20 mouse cellular contexts compared by ENCODE assay signal in the genomic region with DNA sequence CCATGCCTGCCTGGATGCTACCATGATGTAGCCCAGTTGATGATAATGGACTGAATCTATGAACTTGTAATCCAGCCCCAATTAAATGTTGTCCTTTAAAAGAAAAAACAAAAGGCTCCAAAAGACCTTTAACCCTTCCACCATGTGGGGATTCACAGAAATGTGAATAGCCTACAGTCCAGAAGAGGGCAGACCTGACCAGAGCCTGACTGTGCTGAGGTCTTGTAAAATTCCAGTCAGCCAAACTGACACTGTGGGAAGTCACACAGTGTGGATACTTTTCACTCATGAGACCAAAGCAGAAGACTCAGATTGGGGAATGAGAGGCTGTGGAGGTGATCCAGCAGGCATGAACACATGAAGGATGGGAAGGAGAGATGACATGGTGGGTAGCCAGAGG. TPM values are rescaled to one million over a fixed set of nuclear protein-coding genes. Genes with fewer than 3 reads are reported as not detected.
DNase-seq lines count a peak whose midpoint lies in the region; ATAC-seq and TF ChIP-seq lines count a peak whose summit lies in the region.
"Had no signal": no experiment of that assay in that cellular context is flagged by ENCODE, and none has a peak within 500 bp of the region (broad histone marks: within the 10 kb centered on the region; RNA-seq: fewer than 3 reads in every experiment).

No protein-coding gene starts in this region.

- no peak for ATAC-seq in liver, postnatal 0 days
- ATAC-seq: forebrain, embryonic 13.5 days; hindbrain, embryonic 16.5 days had no signal

- TF ChIP-seq EP300 in CH12.LX (IDR thresholded peaks at IDR 0.05; ENCODE audit: low read length), result no peak
- TF ChIP-seq EP300 in liver, postnatal 0 days (IDR thresholded peaks at IDR 0.05; ENCODE audit: low read depth), result no peak

- H3K79me2 ChIP-seq in liver, adult 2 months (ENCODE audit: control insufficient read depth, insufficient read depth, low read length), result no peaks in the 10 kb centered on the region
- H3K79me2 ChIP-seq in CH12.LX (replicated peaks; ENCODE audit: control insufficient read depth, extremely low read depth, insufficient read depth, poor library complexity, severe bottlenecking), result no peaks in the 10 kb centered on the region

- peak; percentile 59 for TF ChIP-seq CTCF in gastrocnemius, adult 2 months (IDR thresholded peaks at IDR 0.05)
- TF ChIP-seq CTCF in liver, adult 2 months (IDR thresholded peaks at IDR 0.05; ENCODE audit: low read depth, low read length), result 0 out of 2 replicates have a peak, but pooled peaks have one; percentile 11
- TF ChIP-seq CTCF in CH12.LX (conservative IDR thresholded peaks at IDR 0.05 in 1 of 2, IDR thresholded peaks at IDR 0.05 in 1 of 2; ENCODE audit: low read depth in 2 of 2, low read length in 2 of 2), result peak in 1 of 2 experiments; percentile 35; a peak in 2 of 4 replicates
- TF ChIP-seq CTCF in liver, postnatal 0 days (IDR thresholded peaks at IDR 0.05; ENCODE audit: low read depth), result peak; percentile 53

- intact Hi-C loops in gastrocnemius, adult 2 months (cut with DNase I), result no loop called here

- no peaks in the 10 kb centered on the region for H3K4me1 ChIP-seq in liver, adult 2 months (ENCODE audit: control insufficient read depth, insufficient read depth, low read length)
- peaks cover 0 to 21% of the 10 kb centered on the region in 2 experiments; a peak in 2 of 4 replicates for H3K4me1 ChIP-seq in CH12.LX (ENCODE audit: control insufficient read depth in 1 of 2, insufficient read depth in 2 of 2)
- H3K4me1 ChIP-seq in liver, postnatal 0 days (ENCODE audit: insufficient read depth), result peaks cover 4% of the 10 kb centered on the region; the same call in 1 of the 2 replicates
- H3K4me1 ChIP-seq: forebrain, embryonic 13.5 days; midbrain, embryonic 12.5 days had no signal

- no peak overlapping the region for H3K9ac ChIP-seq in liver, adult 2 months (ENCODE audit: low read depth, low read length)
- H3K9ac ChIP-seq in CH12.LX (ENCODE audit: insufficient read depth, low read depth), result no peak overlapping the region
- no peak overlapping the region for H3K9ac ChIP-seq in liver, postnatal 0 days (replicated peaks)
- H3K9ac ChIP-seq: forebrain, embryonic 13.5 days; midbrain, embryonic 12.5 days had no signal

- no peaks in the 10 kb centered on the region for H3K27me3 ChIP-seq in liver, adult 2 months (ENCODE audit: control insufficient read depth, insufficient read depth, low read length)
- H3K27me3 ChIP-seq in CH12.LX (replicated peaks), result peaks cover 26% of the 10 kb centered on the region
- H3K27me3 ChIP-seq in liver, postnatal 0 days (ENCODE audit: insufficient read depth, low read length), result no peaks in the 10 kb centered on the region
- H3K27me3 ChIP-seq: forebrain, embryonic 13.5 days; midbrain, embryonic 12.5 days had no signal

- TF ChIP-seq POLR2A in liver, adult 2 months (IDR thresholded peaks at IDR 0.05; ENCODE audit: extremely low read depth, insufficient read depth, low read length), result no peak
- TF ChIP-seq POLR2A in CH12.LX (IDR thresholded peaks at IDR 0.05; ENCODE audit: low read depth, low read length), result no peak

- H3K36me3 ChIP-seq in liver, adult 2 months (ENCODE audit: control insufficient read depth, insufficient read depth, low read length), result no peaks in the 10 kb centered on the region
- H3K36me3 ChIP-seq in CH12.LX (replicated peaks in 1 of 2; ENCODE audit: control insufficient read depth in 1 of 2, insufficient read depth in 1 of 2, low read length in 1 of 2), result no peaks in the 10 kb centered on the region
- H3K36me3 ChIP-seq in liver, postnatal 0 days (replicated peaks; ENCODE audit: insufficient read depth, low read length), result no peaks in the 10 kb centered on the region
- H3K36me3 ChIP-seq: midbrain, embryonic 12.5 days had no signal

- TF ChIP-seq RAD21 in CH12.LX (IDR thresholded peaks at IDR 0.05; ENCODE audit: low read depth, low read length), result peak; percentile 28

- H3K4me2 ChIP-seq in CH12.LX (ENCODE audit: insufficient read depth, low read depth, poor library complexity, severe bottlenecking), result no peak overlapping the region
- no peak overlapping the region for H3K4me2 ChIP-seq in liver, postnatal 0 days (ENCODE audit: low read depth, low read length)
- H3K4me2 ChIP-seq: forebrain, embryonic 13.5 days; midbrain, embryonic 12.5 days had no signal

- in situ Hi-C loops in CH12.LX (cut with MboI; ENCODE audit: low pct_ligation_motif_present, low pct_unique_long_range_greater_than_20kb, low sequenced_read_pairs), result no loop called here

- H3K4me3 ChIP-seq in gastrocnemius, adult 2 months, result no peak overlapping the region
- no peak overlapping the region for H3K4me3 ChIP-seq in liver, adult 2 months (ENCODE audit: insufficient read depth, low read depth, low read length)
- H3K4me3 ChIP-seq in CH12.LX (replicated peaks in 1 of 3; ENCODE audit: low read depth in 2 of 3, low read length in 2 of 3, poor library complexity in 1 of 3), result no peak overlapping the region
- no peak overlapping the region for H3K4me3 ChIP-seq in liver, postnatal 0 days (ENCODE audit: low read depth, low read length)
- H3K4me3 ChIP-seq: forebrain, embryonic 13.5 days; midbrain, embryonic 12.5 days had no signal

- DNase-seq in gastrocnemius, adult 2 months, result no peak
- no peak for DNase-seq in gastrocnemius, adult 18-20 months (ENCODE audit: low spot score)
- no peak for DNase-seq in liver, adult 2 months (ENCODE audit: extremely low read depth, low read depth, low spot score)
- DNase-seq in liver, result no peak
- DNase-seq in CH12.LX (ENCODE audit: extremely low read depth), result no peak
- no peak for DNase-seq in liver, postnatal 0 days
- DNase-seq in right cerebral cortex, postnatal 10 days (ENCODE audit: low spot score in 2 of 2), result no peak
- DNase-seq: adrenal gland, postnatal 14 days; heart, adult 11 months; heart, postnatal 10 days; right cerebral cortex, adult 18-20 months; thymus, postnatal 36 days had no signal

- H3K9me3 ChIP-seq in CH12.LX (replicated peaks; ENCODE audit: low read length), result no peaks in the 10 kb centered on the region
- H3K9me3 ChIP-seq in liver, postnatal 0 days (ENCODE audit: low read length), result no peaks in the 10 kb centered on the region
- H3K9me3 ChIP-seq: forebrain, embryonic 13.5 days; midbrain, embryonic 12.5 days had no signal

- no peak overlapping the region for H3K27ac ChIP-seq in gastrocnemius, adult 2 months
- H3K27ac ChIP-seq in liver, adult 2 months (replicated peaks; ENCODE audit: insufficient read depth, low read depth, low read length), result no peak overlapping the region
- H3K27ac ChIP-seq in CH12.LX (ENCODE audit: insufficient read depth, low read depth), result no peak overlapping the region
- H3K27ac ChIP-seq in liver, postnatal 0 days (ENCODE audit: low read depth), result no peak overlapping the region
- H3K27ac ChIP-seq: forebrain, embryonic 13.5 days; midbrain, embryonic 12.5 days had no signal

- dilution Hi-C loops in CH12.LX (cut with MboI; ENCODE audit: extremely low pct_ligation_motif_present, extremely low pct_unique_long_range_greater_than_20kb, low sequenced_read_pairs), result no loop called here

TF ChIP-seq in CH12.LX, 34 proteins besides CTCF, POLR2A, EP300 and RAD21:
- TF ChIP-seq SMC3 (IDR thresholded peaks at IDR 0.05; ENCODE audit: low read depth, low read length) (peak; percentile 22; the same call in 1 of the 2 replicates), MAZ (IDR thresholded peaks at IDR 0.05; ENCODE audit: low read depth, low read length) (no peak), POLR2AphosphoS2 (IDR thresholded peaks at IDR 0.05; ENCODE audit: low read depth, low read length) (no peak), IRF4 (IDR thresholded peaks at IDR 0.05; ENCODE audit: low read depth, low read length) (no peak)

RNA-seq across cellular contexts. Expression of a gene that starts 12.8 kb away (rescaled TPM):
- 1 to 10 TPM; 3.0 to 4.1 TPM for total RNA-seq in gastrocnemius, adult 2 months (2021)
- total RNA-seq in gastrocnemius, adult 18-20 months (2021), result 1 to 10 TPM; 3.2 to 5.0 TPM
- total RNA-seq in liver, adult 2 months (2014; rRNA removed), result 0.54 and 0.65 TPM in 2 replicates
- polyA plus RNA-seq in liver, adult 2 months (2012; rRNA removed), result 0.71 and 1.00 TPM in 2 replicates
- total RNA-seq in CH12.LX (2012; rRNA removed), result not detected in 2 replicates
- not detected in 2 replicates for total RNA-seq in CH12.LX (2014; rRNA removed)
- not detected in 2 replicates for polyA plus RNA-seq in CH12.LX (2012; ENCODE audit: insufficient read length, low read depth)
- polyA plus RNA-seq in liver, postnatal 0 days (2015; fragmentation: Nextera tagmentation; extraction: Ambion mirVana), result 2.1 and 2.2 TPM in 2 replicates

RNA-seq across cellular contexts. Expression of a gene that starts 21.7 kb away (rescaled TPM):
- 1 to 10 TPM; 1.5 to 1.8 TPM for total RNA-seq in gastrocnemius, adult 2 months (2021)
- 1 to 10 TPM; 1.1 to 2.4 TPM for total RNA-seq in gastrocnemius, adult 18-20 months (2021)
- total RNA-seq in liver, adult 2 months (2014; rRNA removed), result 126 and 130 TPM in 2 replicates
- polyA plus RNA-seq in liver, adult 2 months (2012; rRNA removed), result 0.38 TPM in 1 of 2 replicates, not detected in the other
- total RNA-seq in CH12.LX (2012; rRNA removed) (8.4 TPM in 1 of 2 replicates, not detected in the other), CH12.LX (2014; rRNA removed) (not detected in 2 replicates)
- polyA plus RNA-seq in CH12.LX (2012; ENCODE audit: insufficient read length, low read depth), result 5.2 and 38.7 TPM in 2 replicates
- polyA plus RNA-seq in liver, postnatal 0 days (2015; fragmentation: Nextera tagmentation; extraction: Ambion mirVana), result not detected in 2 replicates
- polyA plus RNA-seq: forebrain, embryonic 13.5 days; kidney, embryonic 14.5 days; midbrain, embryonic 12.5 days; spleen, adult 2 months; stomach, embryonic 16.5 days had no signal

RNA-seq across cellular contexts. Expression of a gene that starts 27.1 kb away (rescaled TPM):
- total RNA-seq in gastrocnemius, adult 2 months (2021), result 100 to 1,000 TPM; 411 to 467 TPM
- 100 to 1,000 TPM; 445 to 450 TPM for total RNA-seq in gastrocnemius, adult 18-20 months (2021)
- 215 and 244 TPM in 2 replicates for total RNA-seq in liver, adult 2 months (2014; rRNA removed)
- 355 and 444 TPM in 2 replicates for polyA plus RNA-seq in liver, adult 2 months (2012; rRNA removed)
- total RNA-seq in CH12.LX (2012; rRNA removed) (100 and 107 TPM in 2 replicates), CH12.LX (2014; rRNA removed) (54.2 and 61.2 TPM in 2 replicates)
- 97.6 and 104 TPM in 2 replicates for polyA plus RNA-seq in CH12.LX (2012; ENCODE audit: insufficient read length, low read depth)
- 311 and 324 TPM in 2 replicates for polyA plus RNA-seq in liver, postnatal 0 days (2015; fragmentation: Nextera tagmentation; extraction: Ambion mirVana)

RNA-seq across cellular contexts. Expression of a gene that starts 57.4 kb away (rescaled TPM):
- total RNA-seq in gastrocnemius, adult 2 months (2021), result not detected
- total RNA-seq in gastrocnemius, adult 18-20 months (2021), result not detected
- total RNA-seq in liver, adult 2 months (2014; rRNA removed), result not detected in 2 replicates
- polyA plus RNA-seq in liver, adult 2 months (2012; rRNA removed), result not detected in 2 replicates
- total RNA-seq in CH12.LX (2012; rRNA removed), result not detected in 2 replicates
- total RNA-seq in CH12.LX (2014; rRNA removed), result not detected in 2 replicates
- not detected in 2 replicates for polyA plus RNA-seq in CH12.LX (2012; ENCODE audit: insufficient read length, low read depth)
- polyA plus RNA-seq in liver, postnatal 0 days (2015; fragmentation: Nextera tagmentation; extraction: Ambion mirVana), result not detected in 2 replicates
- total RNA-seq: adrenal gland, postnatal 14 days; heart, postnatal 10 days; layer of hippocampus, adult 18-20 months had no signal
- polyA plus RNA-seq: forebrain, embryonic 13.5 days; hindbrain, embryonic 16.5 days; kidney, embryonic 14.5 days; limb, embryonic 14.5 days; midbrain, embryonic 12.5 days; spleen, adult 2 months; stomach, embryonic 16.5 days had no signal

Comparison
In these comparisons a context has a peak if more than half of its experiments do, and no peak if none do; other contexts are left out.
1. RNA of a gene that starts 21.7 kb away (total RNA-seq): 126 to 130 TPM in liver, adult 2 months; 8.4 TPM in CH12.LX, 1.1 to 2.4 TPM in gastrocnemius, adult 18-20 months and 1.5 to 1.8 TPM in gastrocnemius, adult 2 months; every median in the first group is over 10 times any median in the second.